Mouse (Mus musculus) brain, adult 10 weeks (tissue): ENCODE measurements around the gene Ttll12. TPM values are rescaled to one million over a fixed set of nuclear protein-coding genes. Genes with fewer than 3 reads are reported as not detected.

Experiments
- polyA plus RNA-seq: library from polyadenylated mRNA; stranded (reverse); fragments of 350-450 nt; fragmentation: Illumina TruSeq; extraction: RNeasy Lipid Tissue Mini Kit (QIAGEN cat#74804); gene quantifications from one replicate; pipeline ENCODE4 v1.2.3, GENCODE M21; 2015; ENCODE audit warnings: low read depth, low replicate concordance

Gene Ttll12
- 11.7 TPM for polyA plus RNA-seq

DNA sequence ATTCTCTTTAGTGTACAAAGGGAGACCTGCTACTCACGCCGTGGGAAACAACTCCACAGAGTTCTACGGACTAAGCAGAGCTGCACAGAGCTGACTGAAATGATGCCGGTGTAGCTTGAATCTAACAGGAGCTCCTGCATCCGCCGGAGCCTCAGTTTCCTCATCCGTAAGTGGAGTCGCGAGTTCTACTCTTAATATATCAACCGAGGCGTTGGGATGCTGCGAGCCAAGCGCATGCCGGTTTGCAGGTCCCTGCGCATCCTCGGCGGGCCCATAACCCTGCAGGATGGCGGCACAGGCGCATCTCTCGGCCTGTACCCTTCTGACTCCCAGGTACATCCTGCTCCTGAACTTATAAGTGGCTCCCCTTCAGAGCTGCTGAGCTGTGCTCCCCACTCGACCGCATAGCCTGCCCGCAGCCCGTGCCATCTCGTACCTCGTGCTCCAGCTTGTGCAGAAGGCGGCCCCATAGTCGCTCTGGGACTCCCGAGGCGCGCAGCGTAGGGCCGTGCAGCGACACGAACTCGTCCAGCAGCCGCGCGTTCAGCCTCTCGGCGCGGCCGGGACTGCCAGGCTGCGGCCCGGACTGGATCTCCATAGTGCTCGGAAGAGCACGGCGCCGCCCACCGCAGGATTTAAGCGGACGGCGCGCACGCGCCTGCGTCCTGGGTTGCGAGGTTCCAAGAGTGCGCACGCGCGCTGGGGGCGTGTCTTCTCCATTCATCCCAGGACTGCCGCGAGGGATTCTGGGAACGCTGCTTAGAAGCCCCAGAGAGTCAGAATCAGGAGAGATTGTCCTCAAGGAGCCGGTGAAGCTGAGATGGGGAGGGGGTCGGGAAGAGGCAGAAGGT lies at the start of gene Ttll12:
Ttll12 (minus strand) TSS at position 645 of the 851 bp plus-strand sequence.

GRCm38 (mm10) chr15:83563327-83563856 lies 31.6 kb downstream of the Ttll12 start, which contains the start of the genes Tspo and Mcat:
Tspo (plus strand) TSS chr15:83563592.
Mcat (minus strand) TSS chr15:83563787.

GRCm38 (mm10) chr15:83526424-83527091 lies 68.4 kb downstream of the Ttll12 start, which contains the start of gene Bik:
Bik (plus strand) TSS chr15:83526862.

Other genes with a start within 250 kb of the Ttll12 start
- 15.7 TPM for gene Arfgap3, start 244.9 kb downstream of the Ttll12 start, polyA plus RNA-seq
- gene Pacsin2, start 130.6 kb downstream of the Ttll12 start, polyA plus RNA-seq, result 88.3 TPM
- gene Ttll1, start 84.3 kb downstream of the Ttll12 start, polyA plus RNA-seq, result 43.6 TPM
- 0.54 TPM for gene Bik, start 68.3 kb downstream of the Ttll12 start, polyA plus RNA-seq
- 9.8 TPM for gene Tspo, start 31.6 kb downstream of the Ttll12 start, polyA plus RNA-seq
- gene Mcat, start 31.4 kb downstream of the Ttll12 start, polyA plus RNA-seq, result 23.9 TPM
- gene Scube1, start 129.9 kb upstream of the Ttll12 start, polyA plus RNA-seq, result 25.6 TPM
- 129 TPM for gene Mpped1, start 184.3 kb upstream of the Ttll12 start, polyA plus RNA-seq